Mouse (Mus musculus): ENCODE measurements around the gene Klf13. TPM values are rescaled to one million over a fixed set of nuclear protein-coding genes. Genes with fewer than 3 reads are reported as not detected.

Gene Klf13
- polyA plus RNA-seq, 1 experiment from 2014 or later, result 22.1 TPM

DNA sequence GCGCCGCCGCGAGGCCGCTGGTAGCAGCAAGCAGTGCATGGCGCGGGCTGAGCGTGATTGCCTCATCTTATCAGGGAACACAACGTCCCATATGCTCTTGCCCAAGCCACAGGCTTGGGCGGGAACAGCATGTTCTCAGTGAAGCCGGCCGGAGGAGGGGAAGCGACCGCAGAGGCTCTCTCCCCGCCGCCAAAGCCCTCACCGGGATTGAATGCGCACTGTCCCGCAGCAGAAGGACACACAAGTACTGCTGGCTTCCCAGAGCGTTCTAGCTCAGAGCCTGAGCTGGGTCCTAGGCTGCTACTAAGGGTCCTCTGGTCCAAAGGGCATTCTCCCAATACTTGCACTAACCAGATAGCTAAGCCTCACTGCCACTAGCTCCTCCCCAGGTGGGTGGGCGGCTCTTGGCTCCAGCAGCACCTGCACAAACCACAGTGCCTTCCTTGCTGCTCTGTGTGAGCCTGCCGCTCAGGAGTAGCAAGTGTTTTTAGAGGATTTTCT lies 41.7 kb downstream of the Klf13 start:
- Histone ChIP-seq H3K27ac (ENCODE audit: low read depth, low read length) (peak overlapping the region; percentile 58; the same call in 1 of the 2 replicates), H3K4me1 (ENCODE audit: control insufficient read depth, insufficient read depth, low read depth, low read length) (peaks cover 29% of the 10 kb centered on the region), H3K36me3 (ENCODE audit: control insufficient read depth, insufficient read depth, low read length) (no peaks in the 10 kb centered on the region), H3K4me2 (ENCODE audit: low read length) (peak overlapping the region; percentile 64), H3K4me3 (ENCODE audit: low read length) (peak overlapping the region; percentile 33), H3K9me3 (ENCODE audit: control insufficient read depth, low read length) (no peaks in the 10 kb centered on the region), H3K9ac (ENCODE audit: low read depth, low read length) (peak overlapping the region; percentile 58), H3K27me3 (replicated peaks; ENCODE audit: control insufficient read depth, insufficient read depth, low read length) (no peaks in the 10 kb centered on the region)
- WGBS, result 3% methylated on average over 22 of the region's 22 CpGs
- peak; percentile 83 for ATAC-seq

DNA sequence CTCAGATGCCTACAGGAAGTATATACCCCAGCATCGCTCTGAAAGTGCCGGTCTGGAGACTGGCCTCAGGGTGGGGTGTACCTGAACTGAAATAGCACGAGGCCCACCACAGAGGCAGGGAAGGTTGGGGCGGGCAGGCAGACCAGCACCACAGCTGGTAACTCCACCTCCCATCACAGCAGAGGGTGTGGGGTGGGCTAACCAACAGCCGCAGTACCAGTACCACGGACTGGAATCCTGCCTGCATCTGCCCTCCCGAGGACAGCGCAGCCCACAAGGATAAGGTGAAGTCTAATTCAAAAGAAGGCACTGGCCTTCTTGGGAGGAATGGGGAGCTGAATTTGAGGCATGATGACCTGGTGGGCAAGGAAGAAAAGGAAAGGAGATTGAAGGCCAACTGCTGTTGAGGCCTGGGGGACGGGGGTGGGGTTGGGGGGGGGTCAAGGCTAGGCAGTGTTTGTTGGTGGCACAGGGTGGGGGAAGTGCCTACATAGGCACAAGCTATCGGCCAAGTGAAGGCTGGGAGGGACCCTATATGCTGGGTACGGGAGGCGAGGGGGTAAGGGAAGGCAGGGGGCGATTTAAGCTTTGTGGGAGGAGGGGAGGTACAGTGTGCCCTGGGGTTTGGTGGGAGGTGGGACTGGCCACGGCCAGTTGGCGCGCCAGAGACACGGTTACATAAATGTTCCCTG lies 42.3 kb downstream of the Klf13 start:
- no peaks in the 10 kb centered on the region for H3K36me3 ChIP-seq (ENCODE audit: control insufficient read depth, insufficient read depth, low read length)
- H3K9ac ChIP-seq (ENCODE audit: low read depth, low read length), result peak overlapping the region; percentile 58
- H3K27me3 ChIP-seq (replicated peaks; ENCODE audit: control insufficient read depth, insufficient read depth, low read length), result no peaks in the 10 kb centered on the region
- no peak for ATAC-seq
- peaks cover 27% of the 10 kb centered on the region for H3K4me1 ChIP-seq (ENCODE audit: control insufficient read depth, insufficient read depth, low read depth, low read length)
- WGBS, result 23% methylated on average over 17 of the region's 17 CpGs
- no peaks in the 10 kb centered on the region for H3K9me3 ChIP-seq (ENCODE audit: control insufficient read depth, low read length)
- peak overlapping the region; percentile 33 for H3K4me3 ChIP-seq (ENCODE audit: low read length)
- peak overlapping the region; percentile 58; the same call in 1 of the 2 replicates for H3K27ac ChIP-seq (ENCODE audit: low read depth, low read length)
- H3K4me2 ChIP-seq (ENCODE audit: low read length), result peak overlapping the region; percentile 64

DNA sequence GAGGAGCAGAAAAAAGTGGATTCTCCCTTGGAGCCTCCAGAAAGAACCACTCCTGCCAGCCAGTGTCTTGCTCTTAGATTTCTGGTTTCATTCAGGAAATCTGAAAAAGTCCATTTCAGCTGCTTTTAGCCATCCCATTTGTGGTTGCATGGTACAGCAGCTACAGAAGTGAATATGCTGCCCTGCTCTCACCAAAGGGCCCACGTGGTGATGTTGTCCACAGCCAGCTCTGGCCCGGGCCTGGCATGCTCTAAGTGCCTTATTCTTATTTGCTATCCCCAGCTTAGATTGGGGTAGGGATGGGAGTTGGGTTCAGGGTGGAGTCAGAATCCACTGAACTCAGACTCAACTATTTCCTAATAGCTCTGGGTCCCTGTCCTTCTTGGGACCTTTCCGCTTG lies 43.5 kb downstream of the Klf13 start:
- no peak for ATAC-seq
- Histone ChIP-seq H3K4me1 (ENCODE audit: control insufficient read depth, insufficient read depth, low read depth, low read length) (peaks cover 21% of the 10 kb centered on the region), H3K4me3 (ENCODE audit: low read length) (no peak overlapping the region), H3K27me3 (replicated peaks; ENCODE audit: control insufficient read depth, insufficient read depth, low read length) (no peaks in the 10 kb centered on the region), H3K9ac (ENCODE audit: low read depth, low read length) (no peak overlapping the region), H3K9me3 (ENCODE audit: control insufficient read depth, low read length) (no peaks in the 10 kb centered on the region), H3K4me2 (ENCODE audit: low read length) (no peak overlapping the region), H3K27ac (ENCODE audit: low read depth, low read length) (no peak overlapping the region), H3K36me3 (ENCODE audit: control insufficient read depth, insufficient read depth, low read length) (0 out of 2 replicates have a peak, but pooled peaks cover 3% of the 10 kb centered on the region)
- WGBS, result 82% methylated on average over 3 of the region's 3 CpGs

DNA sequence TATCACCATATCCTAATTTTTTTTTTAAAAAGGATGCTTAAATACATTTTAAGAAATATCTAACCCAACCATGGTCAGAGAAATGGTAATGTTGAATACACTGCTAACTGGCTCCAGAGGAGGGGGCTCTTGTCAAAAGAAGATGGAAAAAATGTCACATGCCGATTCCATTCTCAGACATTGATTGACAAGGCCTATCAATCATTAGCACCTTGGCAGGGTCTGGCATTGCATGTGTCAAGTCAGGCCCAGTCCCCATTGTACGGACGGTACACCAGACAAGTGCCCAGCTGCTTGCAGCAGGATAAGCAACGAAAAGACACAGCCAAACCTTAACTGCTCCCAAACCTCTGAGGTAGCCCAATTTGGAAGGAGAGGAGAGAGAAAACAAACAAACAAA lies 44.1 kb downstream of the Klf13 start:
- Histone ChIP-seq H3K4me2 (ENCODE audit: low read length) (no peak overlapping the region), H3K9me3 (ENCODE audit: control insufficient read depth, low read length) (no peaks in the 10 kb centered on the region), H3K27me3 (replicated peaks; ENCODE audit: control insufficient read depth, insufficient read depth, low read length) (no peaks in the 10 kb centered on the region), H3K36me3 (ENCODE audit: control insufficient read depth, insufficient read depth, low read length) (peaks cover 8% of the 10 kb centered on the region), H3K9ac (ENCODE audit: low read depth, low read length) (no peak overlapping the region), H3K27ac (ENCODE audit: low read depth, low read length) (no peak overlapping the region), H3K4me3 (ENCODE audit: low read length) (no peak overlapping the region), H3K4me1 (ENCODE audit: control insufficient read depth, insufficient read depth, low read depth, low read length) (peaks cover 21% of the 10 kb centered on the region)
- ATAC-seq, result no peak
- WGBS, result 64% methylated on average over 4 of the region's 4 CpGs

DNA sequence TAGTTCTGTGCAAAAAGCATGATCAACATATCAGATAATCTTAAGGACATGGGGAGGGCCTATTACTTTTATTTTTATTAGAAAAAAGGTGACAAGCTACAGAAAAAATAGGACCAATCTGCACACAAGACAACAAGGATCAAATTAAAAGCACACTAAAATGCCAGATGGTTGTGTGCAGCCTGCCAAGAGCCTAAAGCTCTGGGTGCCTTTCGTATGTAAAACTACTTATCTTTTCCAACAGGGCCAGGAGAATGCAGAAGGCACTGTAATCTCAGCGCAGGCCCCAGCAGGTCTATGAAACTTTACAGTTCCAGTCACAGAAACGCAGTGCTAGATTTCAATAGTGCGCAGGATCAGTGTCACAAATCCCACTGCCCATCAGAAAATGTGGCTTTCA lies 45.0 kb downstream of the Klf13 start:
- 57% methylated on average over 4 of the region's 4 CpGs for WGBS
- Histone ChIP-seq H3K9me3 (ENCODE audit: control insufficient read depth, low read length) (no peaks in the 10 kb centered on the region), H3K27ac (ENCODE audit: low read depth, low read length) (peak overlapping the region; percentile 32; the same call in 1 of the 2 replicates), H3K4me2 (ENCODE audit: low read length) (no peak overlapping the region), H3K4me1 (ENCODE audit: control insufficient read depth, insufficient read depth, low read depth, low read length) (peaks cover 21% of the 10 kb centered on the region), H3K27me3 (replicated peaks; ENCODE audit: control insufficient read depth, insufficient read depth, low read length) (no peaks in the 10 kb centered on the region), H3K9ac (ENCODE audit: low read depth, low read length) (no peak overlapping the region), H3K4me3 (ENCODE audit: low read length) (no peak overlapping the region), H3K36me3 (ENCODE audit: control insufficient read depth, insufficient read depth, low read length) (peaks cover 8% of the 10 kb centered on the region)
- ATAC-seq, result no peak

DNA sequence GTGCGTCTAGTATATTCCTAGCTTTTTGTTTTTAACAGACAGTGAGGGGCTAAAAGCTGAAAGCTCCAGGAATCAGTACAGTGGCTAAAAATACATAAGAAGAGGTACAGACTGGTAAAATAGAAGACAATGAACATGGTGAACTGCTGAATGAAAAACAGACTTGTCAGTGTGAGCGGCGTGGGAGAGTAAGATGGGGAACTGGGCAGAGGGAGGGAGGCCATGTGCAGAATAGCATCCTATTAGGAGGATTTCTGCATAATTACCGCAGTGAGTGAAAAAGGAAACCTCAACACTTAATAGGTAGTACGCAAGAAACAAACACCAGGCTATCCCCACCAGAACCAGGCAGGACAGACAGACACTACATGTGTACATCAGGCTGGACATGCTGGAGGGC lies 45.5 kb downstream of the Klf13 start:
- no peaks in the 10 kb centered on the region for H3K9me3 ChIP-seq (ENCODE audit: control insufficient read depth, low read length)
- no peak overlapping the region for H3K4me3 ChIP-seq (ENCODE audit: low read length)
- H3K9ac ChIP-seq (ENCODE audit: low read depth, low read length), result no peak overlapping the region
- peaks cover 8% of the 10 kb centered on the region for H3K36me3 ChIP-seq (ENCODE audit: control insufficient read depth, insufficient read depth, low read length)
- 73% methylated on average over 5 of the region's 5 CpGs for WGBS
- H3K27me3 ChIP-seq (replicated peaks; ENCODE audit: control insufficient read depth, insufficient read depth, low read length), result no peaks in the 10 kb centered on the region
- no peak overlapping the region for H3K4me2 ChIP-seq (ENCODE audit: low read length)
- H3K27ac ChIP-seq (ENCODE audit: low read depth, low read length), result no peak overlapping the region
- no peak for ATAC-seq
- peaks cover 21% of the 10 kb centered on the region for H3K4me1 ChIP-seq (ENCODE audit: control insufficient read depth, insufficient read depth, low read depth, low read length)

DNA sequence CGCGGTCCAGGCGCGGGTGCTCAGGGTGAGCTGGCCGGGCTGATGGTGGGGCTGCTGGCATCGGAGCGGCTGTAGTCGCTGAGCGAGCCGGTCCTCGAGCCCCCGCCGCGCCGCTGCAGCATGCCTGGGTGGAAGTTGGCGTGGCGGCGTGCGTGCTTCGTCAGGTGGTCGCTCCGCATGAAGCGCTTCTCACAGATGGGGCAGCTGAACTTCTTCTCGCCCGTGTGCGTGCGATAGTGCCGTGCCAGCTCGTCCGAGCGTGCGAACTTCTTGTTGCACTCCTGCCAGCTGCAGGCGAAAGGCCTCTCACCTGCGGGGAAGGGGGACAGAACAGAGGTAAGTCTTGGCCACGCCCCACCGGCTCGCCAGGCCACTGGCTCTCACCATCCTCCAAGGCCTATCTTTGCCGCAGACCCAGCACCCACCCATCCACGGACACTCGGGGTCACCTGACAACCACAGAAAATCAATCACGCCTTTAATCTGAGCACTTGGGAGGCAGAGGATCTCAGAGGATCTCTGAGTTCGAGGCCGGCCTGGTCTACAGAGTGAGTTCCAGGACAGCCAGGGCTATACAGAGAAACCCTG lies 47.1 kb downstream of the Klf13 start:
- no peak overlapping the region for H3K27ac ChIP-seq (ENCODE audit: low read depth, low read length)
- WGBS, result 77% methylated on average over 43 of the region's 43 CpGs
- ATAC-seq, result no peak

DNA sequence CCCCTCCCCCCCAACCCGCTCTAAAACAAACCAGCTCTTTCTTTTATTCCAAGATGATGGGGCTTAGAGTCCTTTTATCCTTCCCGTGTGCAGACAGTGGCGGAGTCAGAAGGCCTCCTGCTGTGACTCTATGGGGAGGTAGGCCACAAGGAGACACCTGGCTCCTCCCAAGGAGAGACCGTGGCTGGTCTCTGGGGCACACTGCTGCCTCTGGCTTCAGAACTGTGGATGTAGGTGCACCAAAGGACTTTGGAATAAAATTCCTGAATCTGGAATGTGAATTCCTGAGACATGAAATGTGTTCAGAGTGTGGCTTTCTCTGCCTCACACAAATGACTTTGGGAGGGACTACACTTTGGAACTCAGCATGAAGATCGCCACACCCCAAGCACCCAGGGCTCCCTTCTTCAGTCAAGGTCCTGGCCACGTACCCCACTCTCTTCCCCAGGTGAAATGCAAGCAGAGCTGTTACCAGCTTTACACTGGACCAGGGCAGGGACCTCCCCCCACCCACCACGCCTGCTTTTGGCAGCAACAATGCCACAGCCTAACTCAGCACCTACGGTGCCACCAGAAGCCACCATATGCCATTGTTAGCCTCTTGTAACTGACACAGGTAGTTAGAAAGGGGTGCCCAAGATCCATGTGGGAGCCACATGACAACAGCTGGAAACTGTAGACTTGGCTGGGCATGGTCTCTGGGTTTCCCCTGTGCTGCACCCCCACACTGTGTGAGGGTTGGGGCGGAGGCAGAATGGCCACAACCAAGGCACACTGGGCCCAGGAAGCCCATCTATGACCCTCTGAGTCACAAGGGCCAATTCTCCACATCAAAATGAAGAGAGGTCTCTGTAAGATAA lies 49.4 kb downstream of the Klf13 start:
- no peak overlapping the region for H3K9ac ChIP-seq (ENCODE audit: low read depth, low read length)
- H3K36me3 ChIP-seq (ENCODE audit: control insufficient read depth, insufficient read depth, low read length), result peaks cover 8% of the 10 kb centered on the region
- WGBS, result 73% methylated on average over 9 of the region's 9 CpGs
- H3K4me3 ChIP-seq (ENCODE audit: low read length), result no peak overlapping the region
- no peaks in the 10 kb centered on the region for H3K27me3 ChIP-seq (replicated peaks; ENCODE audit: control insufficient read depth, insufficient read depth, low read length)
- no peak overlapping the region for H3K27ac ChIP-seq (ENCODE audit: low read depth, low read length)
- H3K4me1 ChIP-seq (ENCODE audit: control insufficient read depth, insufficient read depth, low read depth, low read length), result peaks cover 4% of the 10 kb centered on the region; the same call in 1 of the 2 replicates
- ATAC-seq, result no peak
- no peaks in the 10 kb centered on the region for H3K9me3 ChIP-seq (ENCODE audit: control insufficient read depth, low read length)
- no peak overlapping the region for H3K4me2 ChIP-seq (ENCODE audit: low read length)

More for the DNA sequence above, 47.1 kb downstream of the Klf13 start:
- Histone ChIP-seq H3K36me3 (ENCODE audit: control insufficient read depth, insufficient read depth, low read length) (peaks cover 8% of the 10 kb centered on the region), H3K4me1 (ENCODE audit: control insufficient read depth, insufficient read depth, low read depth, low read length) (peaks cover 9% of the 10 kb centered on the region), H3K9ac (ENCODE audit: low read depth, low read length) (no peak overlapping the region), H3K27me3 (replicated peaks; ENCODE audit: control insufficient read depth, insufficient read depth, low read length) (no peaks in the 10 kb centered on the region), H3K4me2 (ENCODE audit: low read length) (no peak overlapping the region), H3K9me3 (ENCODE audit: control insufficient read depth, low read length) (no peaks in the 10 kb centered on the region), H3K4me3 (ENCODE audit: low read length) (no peak overlapping the region)

DNA sequence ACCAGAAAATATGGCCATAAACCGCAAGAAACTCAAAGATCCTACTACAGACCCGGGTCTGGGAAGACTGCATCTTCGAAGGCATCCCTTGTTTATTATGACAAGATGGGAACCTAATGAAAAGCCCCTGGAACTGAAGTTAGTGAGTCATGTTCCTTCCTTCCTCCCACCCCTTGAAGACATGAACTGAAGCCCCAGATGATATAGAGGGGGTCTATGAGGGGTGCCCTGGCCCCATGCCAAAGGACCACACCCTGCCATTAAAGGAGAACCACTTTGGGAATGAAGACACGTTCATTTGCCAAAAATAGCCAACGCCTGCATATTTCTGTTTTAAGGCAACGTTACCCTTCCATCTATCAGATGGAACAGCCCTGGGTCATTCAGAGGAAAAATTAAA lies 50.0 kb downstream of the Klf13 start:
- WGBS, result 77% methylated on average over 6 of the region's 6 CpGs
- Histone ChIP-seq H3K4me3 (ENCODE audit: low read length) (no peak overlapping the region), H3K4me2 (ENCODE audit: low read length) (no peak overlapping the region), H3K27me3 (replicated peaks; ENCODE audit: control insufficient read depth, insufficient read depth, low read length) (no peaks in the 10 kb centered on the region), H3K9me3 (ENCODE audit: control insufficient read depth, low read length) (no peaks in the 10 kb centered on the region), H3K4me1 (ENCODE audit: control insufficient read depth, insufficient read depth, low read depth, low read length) (peaks cover 4% of the 10 kb centered on the region; the same call in 1 of the 2 replicates), H3K36me3 (ENCODE audit: control insufficient read depth, insufficient read depth, low read length) (peaks cover 8% of the 10 kb centered on the region), H3K27ac (ENCODE audit: low read depth, low read length) (no peak overlapping the region), H3K9ac (ENCODE audit: low read depth, low read length) (no peak overlapping the region)
- ATAC-seq, result no peak
